ENCODE assay signal across 18 mouse cellular contexts in the genomic region with DNA sequence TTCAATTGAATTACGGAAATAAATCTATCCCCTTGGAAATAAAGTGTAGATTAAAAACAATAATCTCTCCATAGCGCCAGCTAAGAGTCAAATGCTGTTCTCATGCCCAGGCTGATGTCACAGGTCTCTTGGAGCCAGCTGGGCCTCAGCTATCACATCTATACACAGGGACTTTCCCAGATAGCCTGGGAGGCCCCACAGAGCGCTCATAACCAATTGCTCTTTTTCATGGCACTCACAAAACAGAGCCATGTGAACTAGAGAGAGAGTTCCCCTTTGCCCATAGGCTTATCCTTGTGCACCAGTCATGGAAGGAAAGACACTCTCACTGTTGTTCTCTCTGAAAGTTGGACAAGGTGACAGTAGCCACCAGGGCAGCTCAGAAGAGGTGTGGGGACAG.
A peak's percentile ranks its signal among the peaks of the same experiment; 100 is the strongest.
DNase-seq lines count a peak whose midpoint lies in the region; ATAC-seq lines count a peak whose summit lies in the region.
"Had no signal": no experiment of that assay in that cellular context is flagged by ENCODE, and none has a peak within 500 bp of the region (broad histone marks: within the 10 kb centered on the region; RNA-seq: fewer than 3 reads in every experiment).

No protein-coding gene starts in this region.

- peak; percentile 87 for ATAC-seq in CD4-positive, CD25-positive, alpha-beta regulatory T cell, adult 4 months
- ATAC-seq in activated CD4-positive, CD25-positive, alpha-beta regulatory T cell, adult 4 months = peak; percentile 59
- peak; percentile 82 for ATAC-seq in inflammation-experienced regulatory T-cells, adult 6 months
- no peak for ATAC-seq in granulocyte monocyte progenitor cell, adult 5-6 weeks (replicated peaks; ENCODE audit: poor library complexity, severe bottlenecking)
- ATAC-seq: forebrain, embryonic 14.5 days; forebrain, embryonic 16.5 days had no signal

- DNase-seq in CD4-positive, CD25-positive, alpha-beta regulatory T cell, adult 2 months (ENCODE audit: low read depth, low spot score) = peak; percentile 46
- no peak for DNase-seq in kidney, adult 18-20 months
- no peak for DNase-seq in B cell, adult 2 months
- DNase-seq: adrenal gland, adult 8-10 months; adrenal gland, postnatal 14 days; adrenal gland, postnatal 36 days; cerebellum, adult 11-12 months; cerebellum, adult 2 months; cerebellum, adult 9-10 months; cerebellum, postnatal 10 days; cerebellum, postnatal 25 days; embryo, embryonic 11 days had no signal
